Mouse (Mus musculus) heart, adult 10 weeks (tissue): Measurements from ENCODE around the gene Kcnf1. TPM values are rescaled to one million over a fixed set of nuclear protein-coding genes. Genes with fewer than 3 reads are reported as not detected.

Experiments
- polyA plus RNA-seq: library from polyadenylated mRNA; stranded (reverse); fragments of 350-450 nt; fragmentation: Illumina TruSeq; extraction: RNeasy Lipid Tissue Mini Kit (QIAGEN cat#74804); gene quantifications from one replicate; pipeline ENCODE4 v1.2.3, GENCODE M21; 2014; ENCODE audit warnings: low read depth, low replicate concordance

The Kcnf1 gene
- not detected for polyA plus RNA-seq

GRCm38 (mm10) chr12:17176757-17177092 is at the start of gene Kcnf1:
Gene Kcnf1 (minus strand): TSS chr12:17176888.

Other genes with a start within 250 kb of the Kcnf1 start
- 5.4 TPM for gene Pqlc3, start 176.5 kb downstream of the Kcnf1 start, polyA plus RNA-seq
- not detected for gene 2410004P03Rik, start 165.2 kb downstream of the Kcnf1 start, polyA plus RNA-seq
- 93.1 TPM for gene Pdia6, start 89.7 kb upstream of the Kcnf1 start, polyA plus RNA-seq
- gene Atp6v1c2, start 152.5 kb upstream of the Kcnf1 start, polyA plus RNA-seq: not detected
- gene Nol10, start 171.6 kb upstream of the Kcnf1 start, polyA plus RNA-seq: 7.3 TPM